Mouse (Mus musculus): ENCODE results near the gene Phactr2.
"Not testable (repeated sequence)": the region's sequence is repeated elsewhere in the genome, so short reads cannot be mapped to it uniquely, and the experiment has no call there.

DNA sequence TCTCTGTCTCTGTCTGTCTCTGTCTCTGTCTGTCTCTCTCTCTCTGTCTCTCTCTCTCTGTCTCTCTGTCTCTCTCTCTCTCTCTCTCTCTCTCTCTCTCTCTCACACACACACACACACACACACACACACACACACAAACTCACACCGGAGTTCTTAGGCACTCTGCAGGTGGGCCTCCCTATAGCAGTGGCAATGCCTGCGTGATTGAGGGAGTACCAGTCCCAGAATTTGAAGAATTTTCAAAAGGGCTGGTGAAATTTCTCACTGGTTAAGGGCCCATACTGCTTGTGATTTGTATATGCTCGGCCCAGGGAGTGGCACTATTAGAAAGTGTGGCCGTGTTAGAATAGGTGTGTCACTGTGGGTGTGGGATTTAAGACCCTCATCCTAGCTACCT lies 27.3 kb upstream of the Phactr2 start:
- TF ChIP-seq CTCF (IDR thresholded peaks at IDR 0.05; ENCODE audit: low read depth, low read length); TAL1 (conservative IDR thresholded peaks at IDR 0.05; ENCODE audit: low read depth, low read length): not testable (repeated sequence)
